Mouse (Mus musculus) lung, adult 2 months (tissue): Measurements from ENCODE around the gene Spata48.

Source experiments
- CTCF ChIP-seq: fragments of 200-500 bp; IDR thresholded peaks from 2 replicates; pipeline ENCODE4 v1.5.1; 2011; ENCODE audit warnings: mild to moderate bottlenecking, low read length, control low read depth; ENCODE audit not compliant: insufficient read depth
- POLR2A ChIP-seq: fragments of 200-500 bp; IDR thresholded peaks from 2 replicates; pipeline ENCODE4 v1.6.1; 2011; ENCODE audit warnings: low read depth, mild to moderate bottlenecking, control low read depth, low read length, borderline replicate concordance; ENCODE audit errors: extremely low read depth

DNA sequence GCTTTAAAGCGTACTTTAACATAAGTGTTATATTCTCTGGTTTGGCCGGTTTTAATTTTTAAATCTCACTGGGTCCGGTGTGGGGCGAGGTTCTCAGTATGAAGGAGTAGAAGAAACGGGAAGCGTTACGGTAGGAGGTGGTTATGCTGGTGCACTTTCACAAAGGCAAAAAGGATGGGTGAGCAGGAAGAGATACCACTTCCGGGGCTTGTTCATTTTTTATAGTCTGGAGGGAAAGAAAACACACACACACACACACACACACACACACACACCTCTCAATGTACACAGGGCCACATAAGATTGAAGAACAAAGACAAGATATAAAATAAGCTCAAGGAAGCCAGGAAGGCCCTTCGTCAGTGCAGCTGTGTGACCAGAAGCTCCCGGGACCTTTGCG lies 66.9 kb downstream of the Spata48 start:
- no peak for TF ChIP-seq CTCF
- no peak for TF ChIP-seq POLR2A
